Mouse (Mus musculus) neural tube, embryonic 15.5 days (tissue): ENCODE measurements around the gene Pid1. TPM values are rescaled to one million over a fixed set of nuclear protein-coding genes. Genes with fewer than 3 reads are reported as not detected.

Source experiments
- ATAC-seq: fragments of 200-750 bp; cut with Nextera tagmentation; 2 replicates; pipeline ENCODE4 v1.8.0; 2017; ENCODE audit warnings: mild to moderate bottlenecking, moderate TSS enrichment, moderate library complexity; ENCODE audit not compliant: low FRiP score
- H3K27ac ChIP-seq: fragments of 300-500 bp; sonication (generic); replicated peaks from 2 replicates; pipeline ENCODE4 v1.5.1; 2015; ENCODE audit warnings: mild to moderate bottlenecking, inconsistent platforms
- H3K27me3 ChIP-seq: fragments of 300-500 bp; sonication (generic); replicated peaks from 2 replicates; pipeline ENCODE4 v1.6.1; 2015; ENCODE audit warnings: inconsistent platforms
- H3K36me3 ChIP-seq: fragments of 300-500 bp; sonication (generic); 2 replicates; pipeline ENCODE4 v1.6.1; 2015; ENCODE audit warnings: inconsistent platforms
- H3K4me1 ChIP-seq: fragments of 300-500 bp; sonication (generic); 2 replicates; pipeline ENCODE4 v1.6.1; 2015; ENCODE audit warnings: inconsistent platforms
- H3K4me2 ChIP-seq: fragments of 300-500 bp; sonication (generic); 2 replicates; pipeline ENCODE4 v1.6.1; 2015; ENCODE audit warnings: inconsistent platforms, mild to moderate bottlenecking, moderate library complexity
- H3K4me3 ChIP-seq: fragments of 300-500 bp; sonication (generic); replicated peaks from 2 replicates; pipeline ENCODE4 v1.5.1; 2015; ENCODE audit warnings: mild to moderate bottlenecking, inconsistent platforms
- H3K9ac ChIP-seq: fragments of 300-500 bp; sonication (generic); replicated peaks from 2 replicates; pipeline ENCODE4 v1.6.1; 2015; ENCODE audit warnings: mild to moderate bottlenecking, inconsistent platforms
- H3K9me3 ChIP-seq: fragments of 300-500 bp; sonication (generic); replicated peaks from 2 replicates; pipeline ENCODE4 v1.6.1; 2016; ENCODE audit warnings: inconsistent platforms
- WGBS: fragments of 180-500 bp; shearing (Covaris S2); methylation state at CpG from one replicate; pipeline ENCODE4 v1.1.7; 2015; ENCODE audit warnings: mixed read lengths; 5-methylcytosine and 5-hydroxymethylcytosine counted together
- polyA plus RNA-seq: library from polyadenylated mRNA; unstranded; fragments of >200 nt; fragmentation: Nextera tagmentation; extraction: Ambion mirVana; gene quantifications from 2 replicates; pipeline ENCODE4 v1.2.1, GENCODE M21; 2015

Gene Pid1
- 83.9 and 97.2 TPM in 2 replicates for polyA plus RNA-seq

DNA sequence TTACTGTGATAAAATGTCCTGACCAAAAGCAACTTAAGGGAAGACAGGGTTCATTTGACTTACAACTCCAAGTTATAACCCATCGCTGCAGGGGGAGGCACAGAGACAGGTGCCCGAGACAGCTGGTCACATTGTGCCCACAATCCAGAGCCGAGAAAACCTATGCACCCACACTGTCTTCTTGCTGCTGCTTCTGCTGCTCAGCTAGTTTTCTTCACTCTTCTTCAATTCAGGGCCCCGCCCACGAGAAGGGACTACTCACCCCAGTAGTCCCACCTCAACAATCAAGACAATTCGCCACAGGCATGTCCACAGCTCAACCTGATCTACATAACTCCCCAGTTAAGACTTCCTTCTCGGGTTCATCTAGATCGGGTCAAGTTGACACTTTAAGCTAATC is at the start of gene Pid1:
Gene Pid1, minus strand, starts transcription at position 214 of the 400 bp plus-strand sequence.
- no peaks in the 10 kb centered on the region for H3K36me3 ChIP-seq
- H3K27ac ChIP-seq: no peak within 1 kb of the TSS
- no peak within 1 kb of the TSS for H3K4me2 ChIP-seq
- H3K4me1 ChIP-seq: peaks cover 3% of the 10 kb centered on the region; the same call in 1 of the 2 replicates
- no peak within 1 kb of the TSS for H3K4me3 ChIP-seq
- H3K9me3 ChIP-seq: no peaks in the 10 kb centered on the region
- H3K27me3 ChIP-seq: no peaks in the 10 kb centered on the region
- no peak for ATAC-seq
- no peak within 1 kb of the TSS for H3K9ac ChIP-seq
- WGBS: 91% methylated on average over 8 of the region's 8 CpGs

DNA sequence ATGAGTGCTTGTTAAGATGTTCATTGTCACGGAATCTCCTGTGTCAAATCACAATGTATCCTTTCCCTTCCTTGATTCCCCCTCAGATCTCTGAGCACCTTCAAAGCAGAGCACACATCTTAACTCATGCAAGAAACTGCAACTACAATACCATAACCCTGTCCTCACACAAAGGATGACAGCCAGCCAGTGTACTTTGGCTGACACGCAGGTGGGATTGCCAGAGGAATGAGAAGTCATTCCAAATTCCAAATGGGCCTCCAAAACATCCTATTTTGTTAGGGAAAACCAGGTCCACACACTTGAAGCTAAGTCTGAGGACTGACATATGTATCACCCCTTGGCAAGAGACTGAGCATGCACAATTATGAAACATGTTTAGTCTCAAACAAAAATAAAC is 45.5 kb upstream of the Pid1 start:
- ATAC-seq: no peak
- Histone ChIP-seq H3K4me3 (no peak overlapping the region), H3K27me3 (no peaks in the 10 kb centered on the region), H3K9me3 (no peaks in the 10 kb centered on the region), H3K27ac (no peak overlapping the region), H3K36me3 (peaks cover 14% of the 10 kb centered on the region), H3K4me1 (0 out of 2 replicates have a peak, but pooled peaks cover 2% of the 10 kb centered on the region), H3K4me2 (no peak overlapping the region), H3K9ac (no peak overlapping the region)
- WGBS: 87% methylated on average over 2 of the region's 2 CpGs

DNA sequence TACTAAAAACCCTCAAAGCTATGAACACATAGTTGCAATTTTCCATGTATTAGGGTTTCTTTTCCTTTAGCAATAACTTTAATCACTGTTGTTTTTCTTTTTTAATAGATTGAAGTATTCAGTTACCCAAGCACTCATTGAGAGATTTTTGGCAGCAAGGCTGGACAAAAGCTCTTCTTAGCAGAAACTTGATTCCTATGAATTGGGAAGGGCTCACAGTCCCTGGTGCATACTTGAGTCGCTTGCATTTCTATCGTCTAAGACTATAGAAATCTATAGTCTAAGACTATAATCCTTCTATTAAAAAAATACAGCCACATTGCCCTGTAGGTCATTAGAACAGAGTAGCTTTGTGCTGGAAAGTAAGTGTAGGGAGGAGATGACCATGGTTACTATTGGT is 44.9 kb upstream of the Pid1 start:
- peaks cover 14% of the 10 kb centered on the region for H3K36me3 ChIP-seq
- H3K4me1 ChIP-seq: 0 out of 2 replicates have a peak, but pooled peaks cover 2% of the 10 kb centered on the region
- H3K4me3 ChIP-seq: no peak overlapping the region
- WGBS: 88% methylated on average over 2 of the region's 2 CpGs
- H3K9me3 ChIP-seq: no peaks in the 10 kb centered on the region
- no peak for ATAC-seq
- H3K4me2 ChIP-seq: no peak overlapping the region
- no peaks in the 10 kb centered on the region for H3K27me3 ChIP-seq
- H3K27ac ChIP-seq: no peak overlapping the region
- H3K9ac ChIP-seq: no peak overlapping the region

DNA sequence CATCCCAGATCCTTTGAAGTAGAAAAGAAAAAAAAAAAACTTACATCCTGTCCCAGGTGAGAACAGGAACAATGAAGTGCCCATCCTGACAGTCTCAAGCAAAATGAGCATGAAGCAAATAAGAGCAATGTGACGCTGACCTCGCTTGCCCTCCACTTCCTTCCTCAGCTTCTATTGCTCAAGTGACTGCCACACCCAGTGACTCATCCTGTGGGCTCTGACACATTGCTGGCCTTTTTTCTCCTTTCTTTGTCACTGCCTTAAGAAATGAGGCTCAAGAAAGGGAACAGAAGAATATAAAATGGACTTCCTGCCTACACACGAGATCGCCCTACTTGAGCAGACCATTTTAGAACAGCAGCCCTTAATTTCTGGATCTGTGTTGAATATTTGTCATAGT is 42.9 kb upstream of the Pid1 start:
- H3K4me3 ChIP-seq: no peak overlapping the region
- 0 out of 2 replicates have a peak, but pooled peaks cover 2% of the 10 kb centered on the region for H3K4me1 ChIP-seq
- H3K9ac ChIP-seq: no peak overlapping the region
- H3K4me2 ChIP-seq: no peak overlapping the region
- no peak overlapping the region for H3K27ac ChIP-seq
- no peaks in the 10 kb centered on the region for H3K27me3 ChIP-seq
- H3K9me3 ChIP-seq: no peaks in the 10 kb centered on the region
- no peak for ATAC-seq
- 0 out of 2 replicates have a peak, but pooled peaks cover under 1% of the 10 kb centered on the region for H3K36me3 ChIP-seq
- 84% methylated on average over 4 of the region's 4 CpGs for WGBS

DNA sequence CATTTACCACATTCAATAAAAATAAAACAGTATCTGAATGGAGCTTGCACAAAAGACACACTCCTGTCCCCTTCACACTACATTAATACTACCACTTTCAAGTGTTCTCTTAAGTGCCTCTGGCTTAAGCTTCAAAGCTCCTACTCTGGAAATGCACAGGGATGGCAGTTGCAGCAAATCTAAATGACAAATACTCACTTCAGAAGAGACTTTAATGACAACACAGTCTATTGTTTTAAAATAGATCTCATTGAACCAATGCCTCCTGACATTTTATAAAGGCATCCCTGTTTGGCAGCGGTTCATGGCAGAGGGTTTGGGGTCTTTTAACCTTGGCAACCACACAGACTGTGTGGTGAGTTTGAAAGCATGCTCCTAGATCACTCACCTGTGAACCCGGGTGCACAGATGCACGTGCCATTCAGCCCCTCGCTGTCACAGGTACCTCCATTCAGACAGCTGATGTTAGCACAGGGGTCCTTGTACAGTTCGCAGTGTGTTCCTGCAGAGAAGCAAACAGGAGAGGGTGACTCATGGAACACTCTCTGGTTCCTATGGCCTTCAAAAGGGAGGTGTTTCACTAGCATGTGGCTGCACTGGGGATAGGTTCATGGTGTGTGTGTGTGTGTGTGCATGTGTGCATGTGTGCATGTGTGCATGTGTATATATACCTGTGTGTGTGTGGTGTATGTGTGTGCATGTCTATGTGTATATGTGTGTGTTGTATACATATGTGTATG is 41.7 kb upstream of the Pid1 start:
- no peak overlapping the region for H3K4me2 ChIP-seq
- H3K27ac ChIP-seq: no peak overlapping the region
- no peak overlapping the region for H3K4me3 ChIP-seq
- 0 out of 2 replicates have a peak, but pooled peaks cover 2% of the 10 kb centered on the region for H3K4me1 ChIP-seq
- no peaks in the 10 kb centered on the region for H3K27me3 ChIP-seq
- no peak for ATAC-seq
- H3K36me3 ChIP-seq: no peaks in the 10 kb centered on the region
- WGBS: 77% methylated on average over 5 of the region's 5 CpGs
- H3K9ac ChIP-seq: no peak overlapping the region
- no peaks in the 10 kb centered on the region for H3K9me3 ChIP-seq

DNA sequence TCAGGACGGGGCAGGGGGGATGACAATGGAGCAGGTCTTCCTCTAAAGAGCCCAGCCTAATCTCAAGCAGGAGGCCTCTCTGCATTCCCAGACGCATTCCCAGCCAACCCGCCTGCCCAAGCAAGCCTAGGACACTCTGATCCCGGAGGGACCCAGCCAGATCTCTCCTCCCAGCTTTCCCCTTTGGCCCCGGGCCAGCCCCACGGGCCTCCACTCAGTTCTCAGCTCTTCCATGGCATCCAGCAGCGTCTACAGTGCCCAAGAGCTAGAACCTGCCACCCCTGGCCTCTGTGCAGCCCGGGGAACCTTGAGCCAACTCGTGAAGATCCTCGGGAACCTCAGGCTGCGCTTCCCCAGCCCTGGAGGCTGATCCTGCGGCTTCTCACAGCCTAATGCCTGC is 40.9 kb upstream of the Pid1 start:
- no peak overlapping the region for H3K27ac ChIP-seq
- 56% methylated on average over 12 of the region's 12 CpGs for WGBS
- ATAC-seq: no peak

DNA sequence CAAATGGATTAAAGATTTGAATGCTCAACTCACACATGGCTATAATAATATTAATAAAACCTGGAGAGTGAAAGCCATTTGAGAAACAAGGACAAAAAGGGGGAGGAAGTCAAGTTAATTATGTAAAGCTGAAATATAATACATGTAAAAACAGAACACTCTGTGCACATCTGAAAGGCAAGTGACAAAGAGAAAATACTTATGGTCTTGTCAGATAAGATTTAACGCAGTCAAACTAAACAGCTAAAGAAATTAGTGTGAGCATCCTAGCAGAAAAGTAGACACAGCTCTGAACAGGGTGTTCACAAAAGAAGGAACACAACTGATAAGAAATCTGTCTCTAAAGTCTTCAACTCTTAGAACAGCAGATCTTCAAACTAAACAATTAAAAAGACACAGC is 38.2 kb upstream of the Pid1 start:
- no peak overlapping the region for H3K4me3 ChIP-seq
- no peak overlapping the region for H3K27ac ChIP-seq
- H3K4me2 ChIP-seq: no peak overlapping the region
- H3K36me3 ChIP-seq: no peaks in the 10 kb centered on the region
- H3K27me3 ChIP-seq: no peaks in the 10 kb centered on the region
- no peaks in the 10 kb centered on the region for H3K9me3 ChIP-seq
- H3K4me1 ChIP-seq: 0 out of 2 replicates have a peak, but pooled peaks cover 2% of the 10 kb centered on the region
- 90% methylated on average over 1 of the region's 1 CpGs for WGBS
- H3K9ac ChIP-seq: no peak overlapping the region
- no peak for ATAC-seq

More for the DNA sequence above, 40.9 kb upstream of the Pid1 start:
- no peak overlapping the region for H3K4me2 ChIP-seq
- H3K9me3 ChIP-seq: no peaks in the 10 kb centered on the region
- H3K9ac ChIP-seq: no peak overlapping the region
- H3K4me1 ChIP-seq: 0 out of 2 replicates have a peak, but pooled peaks cover 2% of the 10 kb centered on the region
- no peak overlapping the region for H3K4me3 ChIP-seq
- no peaks in the 10 kb centered on the region for H3K27me3 ChIP-seq
- no peaks in the 10 kb centered on the region for H3K36me3 ChIP-seq

DNA sequence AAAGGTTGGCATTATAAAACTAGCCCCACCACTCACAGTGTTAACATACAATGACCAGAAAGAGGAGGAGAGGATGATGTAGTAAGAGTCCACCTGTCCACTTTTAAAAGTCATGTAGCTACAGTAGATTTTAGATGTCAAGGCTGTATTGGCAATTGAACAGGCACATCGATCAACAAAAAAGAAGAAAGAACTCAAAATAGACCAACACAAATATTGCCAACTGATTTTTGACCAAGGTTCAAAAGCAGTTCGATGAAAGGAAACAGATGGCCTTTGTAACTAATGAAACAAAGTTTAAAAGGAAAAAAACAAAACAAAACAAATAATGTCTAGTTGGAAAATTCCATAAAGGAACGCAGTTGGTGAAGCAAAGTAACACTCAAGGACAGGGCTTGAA is 35.7 kb upstream of the Pid1 start:
- Histone ChIP-seq H3K36me3 (0 out of 2 replicates have a peak, but pooled peaks cover 6% of the 10 kb centered on the region), H3K4me2 (no peak overlapping the region), H3K9ac (no peak overlapping the region), H3K4me1 (no peaks in the 10 kb centered on the region), H3K27ac (no peak overlapping the region), H3K9me3 (no peaks in the 10 kb centered on the region), H3K4me3 (no peak overlapping the region), H3K27me3 (no peaks in the 10 kb centered on the region)
- WGBS: 92% methylated on average over 3 of the region's 3 CpGs
- ATAC-seq: no peak

DNA sequence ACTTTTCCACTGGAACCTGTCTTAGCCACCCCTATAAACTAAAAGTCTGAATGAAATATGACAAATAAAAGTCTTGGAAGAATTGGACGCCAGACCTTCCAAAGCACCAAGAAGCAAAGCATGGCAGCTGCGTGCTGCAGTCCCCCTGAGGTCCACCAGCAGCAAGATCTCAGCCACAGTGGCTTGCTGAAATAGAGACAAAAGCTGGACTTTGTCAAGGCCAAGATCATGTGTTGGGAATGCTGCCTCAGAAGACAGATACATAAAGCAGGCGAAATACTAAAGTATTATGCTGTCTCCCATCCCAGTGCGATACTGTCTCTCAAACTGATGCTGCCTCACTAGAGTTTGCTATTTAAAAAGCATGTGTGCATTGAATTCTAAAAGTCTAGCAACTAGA is 35.1 kb upstream of the Pid1 start:
- no peaks in the 10 kb centered on the region for H3K9me3 ChIP-seq
- no peaks in the 10 kb centered on the region for H3K27me3 ChIP-seq
- ATAC-seq: no peak
- no peak overlapping the region for H3K4me3 ChIP-seq
- H3K4me2 ChIP-seq: no peak overlapping the region
- H3K36me3 ChIP-seq: peaks cover 11% of the 10 kb centered on the region; the same call in 1 of the 2 replicates
- WGBS: 89% methylated on average over 4 of the region's 4 CpGs
- no peak overlapping the region; the same call in 1 of the 2 replicates for H3K27ac ChIP-seq
- no peak overlapping the region for H3K9ac ChIP-seq
- no peaks in the 10 kb centered on the region for H3K4me1 ChIP-seq

DNA sequence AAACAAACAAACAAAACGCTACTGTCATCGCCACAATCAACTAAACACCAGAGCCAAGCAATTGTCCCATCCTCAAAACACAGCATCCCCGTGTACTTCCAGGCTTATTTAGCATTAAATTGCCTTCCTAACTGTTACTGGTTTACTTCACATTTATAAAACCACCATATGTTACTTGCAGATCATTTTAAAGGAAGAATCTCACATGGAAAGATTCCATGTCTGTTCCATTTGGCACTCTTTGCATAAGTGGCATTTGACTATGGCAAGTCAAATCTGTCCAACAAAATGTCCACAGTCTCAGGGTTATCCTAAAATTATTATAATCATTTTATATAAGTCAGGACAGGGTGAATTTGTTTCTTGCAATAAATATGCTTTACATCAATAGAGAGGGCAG is 32.8 kb upstream of the Pid1 start:
- no peak for ATAC-seq
- 73% methylated on average over 3 of the region's 3 CpGs for WGBS
- no peak overlapping the region for H3K27ac ChIP-seq
- H3K27me3 ChIP-seq: no peaks in the 10 kb centered on the region
- H3K4me1 ChIP-seq: no peaks in the 10 kb centered on the region
- no peaks in the 10 kb centered on the region for H3K9me3 ChIP-seq
- H3K4me3 ChIP-seq: no peak overlapping the region
- H3K36me3 ChIP-seq: peaks cover 11% of the 10 kb centered on the region; the same call in 1 of the 2 replicates
- no peak overlapping the region for H3K9ac ChIP-seq
- H3K4me2 ChIP-seq: no peak overlapping the region

DNA sequence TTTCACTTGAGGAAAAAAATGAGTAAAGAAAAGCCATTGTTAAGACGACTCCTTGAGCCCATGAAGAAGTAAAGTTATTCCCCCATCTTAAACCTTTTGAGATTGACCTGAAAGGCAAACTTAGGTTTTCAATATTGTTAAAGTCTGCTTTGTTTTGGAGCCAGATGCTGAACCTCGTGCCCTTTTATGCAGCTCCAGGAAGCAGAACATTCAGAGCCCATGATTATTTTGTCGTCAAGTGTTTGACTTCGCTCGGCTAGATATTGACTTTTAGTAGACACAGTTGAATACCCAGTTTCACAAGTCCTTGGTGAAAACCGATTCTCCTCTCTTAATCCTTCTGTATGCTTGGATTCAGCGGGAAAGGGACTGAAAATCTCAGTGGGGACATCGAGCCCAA is 31.9 kb upstream of the Pid1 start:
- no peak overlapping the region for H3K27ac ChIP-seq
- no peak overlapping the region for H3K9ac ChIP-seq
- H3K4me3 ChIP-seq: no peak overlapping the region
- no peaks in the 10 kb centered on the region for H3K9me3 ChIP-seq
- no peaks in the 10 kb centered on the region for H3K4me1 ChIP-seq
- no peaks in the 10 kb centered on the region for H3K27me3 ChIP-seq
- H3K36me3 ChIP-seq: peaks cover 11% of the 10 kb centered on the region; the same call in 1 of the 2 replicates
- no peak for ATAC-seq
- no peak overlapping the region for H3K4me2 ChIP-seq
- WGBS: 90% methylated on average over 8 of the region's 8 CpGs

DNA sequence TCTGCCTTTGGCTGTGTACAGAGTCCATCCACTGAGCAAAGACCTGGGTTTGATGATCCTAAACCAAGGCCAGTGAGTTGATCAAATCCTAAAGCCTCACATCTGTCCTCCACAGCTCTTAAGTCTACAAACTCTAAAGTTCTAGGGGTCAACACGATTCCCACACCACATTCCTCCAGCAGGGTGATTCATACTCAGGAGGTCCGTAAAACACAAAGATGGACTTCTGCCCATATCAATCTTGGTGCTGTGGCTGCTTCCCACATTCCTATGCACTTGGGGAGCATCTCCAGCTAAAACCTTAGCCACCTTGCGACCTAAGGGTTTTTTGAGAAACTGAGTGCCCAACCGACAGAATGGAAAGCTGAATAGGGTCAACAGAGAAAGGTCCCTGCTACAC is 27.0 kb upstream of the Pid1 start:
- H3K4me2 ChIP-seq: no peak overlapping the region
- ATAC-seq: no peak
- no peaks in the 10 kb centered on the region for H3K9me3 ChIP-seq
- peaks cover 16% of the 10 kb centered on the region for H3K36me3 ChIP-seq
- WGBS: 92% methylated on average over 4 of the region's 4 CpGs
- no peak overlapping the region for H3K4me3 ChIP-seq
- no peak overlapping the region for H3K9ac ChIP-seq
- no peaks in the 10 kb centered on the region for H3K27me3 ChIP-seq
- no peak overlapping the region for H3K27ac ChIP-seq
- peaks cover 18% of the 10 kb centered on the region for H3K4me1 ChIP-seq
